Mouse (Mus musculus) heart, adult 2 months (tissue): ENCODE data around the gene Lrrc3. TPM values are rescaled to one million over a fixed set of nuclear protein-coding genes. Genes with fewer than 3 reads are reported as not detected.
A peak's percentile ranks its signal among the peaks of the same experiment; 100 is the strongest.

Experiments
- DNase-seq, 2 experiments: peaks; one replicate each; pipeline ENCODE4 v3.0.0; 2021
- H3K27ac ChIP-seq: fragments of 200-600 bp; 2 replicates; pipeline ENCODE4 v1.8.1; 2022
- H3K27me3 ChIP-seq: fragments of 200-500 bp; 2 replicates; pipeline ENCODE4 v1.6.1; 2012; ENCODE audit warnings: mild to moderate bottlenecking, low read length, inconsistent platforms, mixed read lengths; ENCODE audit not compliant: control insufficient read depth, insufficient read depth
- H3K36me3 ChIP-seq: fragments of 200-500 bp; 2 replicates; pipeline ENCODE4 v1.6.1; 2012; ENCODE audit warnings: low read length, inconsistent platforms; ENCODE audit not compliant: control insufficient read depth, insufficient read depth
- H3K4me1 ChIP-seq: fragments of 200-500 bp; 2 replicates; pipeline ENCODE4 v1.6.1; 2011; ENCODE audit warnings: low read length; ENCODE audit not compliant: control insufficient read depth, insufficient read depth
- H3K4me3 ChIP-seq: fragments of 200-600 bp; 2 replicates; pipeline ENCODE4 v1.8.1; 2022
- H3K79me2 ChIP-seq: fragments of 200-500 bp; replicated peaks from 2 replicates; pipeline ENCODE4 v1.6.1; 2012; ENCODE audit warnings: mild to moderate bottlenecking, inconsistent platforms, low read length, moderate library complexity, mixed read lengths; ENCODE audit not compliant: control insufficient read depth, insufficient read depth
- H3K9ac ChIP-seq: fragments of 200-500 bp; 2 replicates; pipeline ENCODE4 v1.6.1; 2012; ENCODE audit warnings: low read depth, mild to moderate bottlenecking, control low read depth, inconsistent platforms, low read length, mixed read lengths
- CTCF ChIP-seq: fragments of 200-600 bp; IDR thresholded peaks from 2 replicates; pipeline ENCODE4 v1.8.1; 2022; ENCODE audit warnings: antibody characterized with exemption, mild to moderate bottlenecking, moderate library complexity
- EP300 ChIP-seq: fragments of 200-500 bp; IDR thresholded peaks from 2 replicates; pipeline ENCODE4 v1.6.1; 2011; ENCODE audit warnings: low read depth, low read length, control low read depth; ENCODE audit not compliant: insufficient read depth
- POLR2A ChIP-seq: fragments of 200-500 bp; IDR thresholded peaks from 2 replicates; pipeline ENCODE4 v1.6.1; 2011; ENCODE audit warnings: mild to moderate bottlenecking, low read depth, low read length, control low read depth; ENCODE audit not compliant: insufficient read depth
- WGBS: fragments of 180-500 bp; shearing (Covaris S2); methylation state at CpG from one replicate; pipeline ENCODE4 v1.1.7; 2018; 5-methylcytosine and 5-hydroxymethylcytosine counted together
- intact Hi-C: fragments of 180-260 bp; cut with DNase I; formaldehyde crosslinking; loops from one replicate; pipeline ENCODE4 v1.15.1; 2025
- polyA plus RNA-seq: library from polyadenylated mRNA; depleted of rRNA; stranded (reverse); fragments of >200 nt; gene quantifications from 2 replicates; pipeline ENCODE4 v1.2.3, GENCODE M21; 2012; rRNA removed
- total RNA-seq, 2 experiments: library from RNA; stranded (reverse); gene quantifications; 2 replicates each; pipeline ENCODE4 v1.2.3; 2021

Gene Lrrc3
- total and polyA plus RNA-seq, 3 experiments, result 0.57 to 0.86 (median 0.62) TPM

DNA sequence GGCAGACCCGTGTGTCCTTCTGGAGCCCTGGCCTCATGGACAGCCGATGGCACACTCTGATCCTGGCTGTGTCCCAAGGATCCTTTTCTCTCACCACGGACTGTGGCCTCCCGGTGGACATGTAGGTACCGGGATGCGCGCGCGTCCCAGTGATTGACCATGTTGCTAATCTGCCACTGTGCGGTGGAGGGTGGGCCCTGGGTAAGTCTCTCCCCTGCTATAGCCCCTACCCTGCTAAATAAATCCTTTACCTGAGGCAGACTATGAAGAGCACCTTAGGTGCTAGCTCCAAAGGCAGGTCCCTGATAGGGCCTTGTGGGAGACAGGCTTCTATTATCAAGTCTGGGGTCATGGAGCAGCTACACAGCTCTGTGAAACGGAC is 37.6 kb downstream of the Lrrc3 start:
- Histone ChIP-seq H3K9ac (no peak overlapping the region), H3K4me1 (no peaks in the 10 kb centered on the region), H3K79me2 (no peaks in the 10 kb centered on the region), H3K27me3 (no peaks in the 10 kb centered on the region), H3K27ac (no peak overlapping the region), H3K36me3 (no peaks in the 10 kb centered on the region), H3K4me3 (no peak overlapping the region)
- no peak for DNase-seq
- TF ChIP-seq POLR2A (no peak), CTCF (no peak)
- intact Hi-C loops, result no loop called here
- WGBS, result 32% methylated on average over 11 of the region's 11 CpGs

- H3K4me1 ChIP-seq, result no peaks in the 10 kb centered on the region
- peak in 1 of 2 experiments; percentile 10 for DNase-seq
- TF ChIP-seq EP300, result no peak
- no peak for TF ChIP-seq POLR2A
- no peak for TF ChIP-seq CTCF
- no peaks in the 10 kb centered on the region for H3K36me3 ChIP-seq
- H3K27ac ChIP-seq, result no peak overlapping the region
- H3K27me3 ChIP-seq, result no peaks in the 10 kb centered on the region
- no peak overlapping the region for H3K4me3 ChIP-seq
- no peak overlapping the region for H3K9ac ChIP-seq
- no peaks in the 10 kb centered on the region for H3K79me2 ChIP-seq
- intact Hi-C loops, result no loop called here
- WGBS, result 33% methylated on average over 14 of the region's 14 CpGs
Observed at GRCm38 (mm10) chr10:77864067-77864761, 38.1 kb downstream of the Lrrc3 start.

GRCm38 (mm10) chr10:77861675-77862074 is 40.7 kb downstream of the Lrrc3 start, which contains the start of gene Gm3285:
Gene Gm3285 (plus strand): TSS chr10:77861975.
- H3K36me3 ChIP-seq, result no peaks in the 10 kb centered on the region
- H3K4me1 ChIP-seq, result no peaks in the 10 kb centered on the region
- H3K4me3 ChIP-seq, result no peak within 1 kb of the TSS
- H3K27me3 ChIP-seq, result no peaks in the 10 kb centered on the region
- DNase-seq, result no peak
- H3K27ac ChIP-seq, result no peak within 1 kb of the TSS
- intact Hi-C loops, result no loop called here
- H3K9ac ChIP-seq, result no peak within 1 kb of the TSS
- no peak for TF ChIP-seq CTCF
- no peak for TF ChIP-seq POLR2A
- no peak for TF ChIP-seq EP300
- 55% methylated on average over 7 of the region's 7 CpGs for WGBS
- no peaks in the 10 kb centered on the region for H3K79me2 ChIP-seq

GRCm38 (mm10) chr10:77852559-77852958 is 49.8 kb downstream of the Lrrc3 start, which contains the start of gene Gm10318:
Gene Gm10318 (plus strand): TSS chr10:77852859.
- no peak for DNase-seq
- Histone ChIP-seq H3K27ac (no peak within 1 kb of the TSS), H3K4me1 (no peaks in the 10 kb centered on the region), H3K27me3 (no peaks in the 10 kb centered on the region; the same call in 1 of the 2 replicates), H3K36me3 (no peaks in the 10 kb centered on the region), H3K4me3 (no peak within 1 kb of the TSS), H3K79me2 (no peaks in the 10 kb centered on the region), H3K9ac (no peak within 1 kb of the TSS)
- intact Hi-C loops, result no loop called here
- WGBS, result 59% methylated on average over 9 of the region's 9 CpGs
- TF ChIP-seq POLR2A (no peak), EP300 (no peak), CTCF (no peak)

Other genes starting within 250 kb of the Lrrc3 start
- not detected for gene Tspear, start 216.0 kb downstream of the Lrrc3 start, total RNA-seq
- not detected in 2 replicates for gene Tspear, start 216.0 kb downstream of the Lrrc3 start, polyA plus RNA-seq
- not detected for gene Gm19402, start 211.8 kb downstream of the Lrrc3 start, total RNA-seq
- not detected in 2 replicates for gene Gm19402, start 211.8 kb downstream of the Lrrc3 start, polyA plus RNA-seq
- gene Gm9508, start 205.3 kb downstream of the Lrrc3 start, total RNA-seq, result not detected
- not detected in 2 replicates for gene Gm9508, start 205.3 kb downstream of the Lrrc3 start, polyA plus RNA-seq
- not detected for gene Gm10272, start 195.9 kb downstream of the Lrrc3 start, total RNA-seq
- gene Gm10272, start 195.9 kb downstream of the Lrrc3 start, polyA plus RNA-seq, result not detected in 2 replicates
- not detected for gene Gm10024, start 191.1 kb downstream of the Lrrc3 start, total RNA-seq
- not detected in 2 replicates for gene Gm10024, start 191.1 kb downstream of the Lrrc3 start, polyA plus RNA-seq
- gene Gm10142, start 186.7 kb downstream of the Lrrc3 start, total RNA-seq, result not detected
- gene Gm10142, start 186.7 kb downstream of the Lrrc3 start, polyA plus RNA-seq, result not detected in 2 replicates
- gene Krtap12-1, start 181.9 kb downstream of the Lrrc3 start, total RNA-seq, result not detected
- not detected in 2 replicates for gene Krtap12-1, start 181.9 kb downstream of the Lrrc3 start, polyA plus RNA-seq
- gene Gm10100, start 176.1 kb downstream of the Lrrc3 start, total RNA-seq, result not detected
- gene Gm10100, start 176.1 kb downstream of the Lrrc3 start, polyA plus RNA-seq, result not detected in 2 replicates
- not detected for gene Gm18596, start 159.9 kb downstream of the Lrrc3 start, total RNA-seq
- gene Gm18596, start 159.9 kb downstream of the Lrrc3 start, polyA plus RNA-seq, result not detected in 2 replicates
- not detected for gene Gm9736, start 151.2 kb downstream of the Lrrc3 start, total RNA-seq
- gene Gm9736, start 151.2 kb downstream of the Lrrc3 start, polyA plus RNA-seq, result not detected in 2 replicates
- gene Gm3233, start 142.9 kb downstream of the Lrrc3 start, total RNA-seq, result not detected
- gene Gm3233, start 142.9 kb downstream of the Lrrc3 start, polyA plus RNA-seq, result not detected in 2 replicates
- not detected for gene Gm3238, start 131.2 kb downstream of the Lrrc3 start, total RNA-seq
- not detected in 2 replicates for gene Gm3238, start 131.2 kb downstream of the Lrrc3 start, polyA plus RNA-seq
- not detected for gene Gm7138, start 125.6 kb downstream of the Lrrc3 start, total RNA-seq
- gene Gm7138, start 125.6 kb downstream of the Lrrc3 start, polyA plus RNA-seq, result not detected in 2 replicates
- gene Gm3250, start 120.0 kb downstream of the Lrrc3 start, total RNA-seq, result not detected
- gene Gm3250, start 120.0 kb downstream of the Lrrc3 start, polyA plus RNA-seq, result not detected in 2 replicates
- not detected for gene Gm7137, start 114.3 kb downstream of the Lrrc3 start, total RNA-seq
- gene Gm7137, start 114.3 kb downstream of the Lrrc3 start, polyA plus RNA-seq, result not detected in 2 replicates
- not detected for gene Gm9639, start 107.5 kb downstream of the Lrrc3 start, total RNA-seq
- not detected in 2 replicates for gene Gm9639, start 107.5 kb downstream of the Lrrc3 start, polyA plus RNA-seq
- gene Gm19668, start 103.4 kb downstream of the Lrrc3 start, total RNA-seq, result not detected
- not detected in 2 replicates for gene Gm19668, start 103.4 kb downstream of the Lrrc3 start, polyA plus RNA-seq
- not detected for gene Gm9507, start 90.7 kb downstream of the Lrrc3 start, total RNA-seq
- gene Gm9507, start 90.7 kb downstream of the Lrrc3 start, polyA plus RNA-seq, result not detected in 2 replicates
- gene Gm2696, start 87.9 kb downstream of the Lrrc3 start, total RNA-seq, result not detected
- gene Gm2696, start 87.9 kb downstream of the Lrrc3 start, polyA plus RNA-seq, result not detected in 2 replicates
- not detected for gene Krtap10-4, start 75.4 kb downstream of the Lrrc3 start, total RNA-seq
- not detected in 2 replicates for gene Krtap10-4, start 75.4 kb downstream of the Lrrc3 start, polyA plus RNA-seq
- gene Krtap10-10, start 66.6 kb downstream of the Lrrc3 start, total RNA-seq, result not detected
- gene Krtap10-10, start 66.6 kb downstream of the Lrrc3 start, polyA plus RNA-seq, result not detected in 2 replicates
- gene Gm36176, start 55.7 kb downstream of the Lrrc3 start, total RNA-seq, result not detected
- gene Gm36176, start 55.7 kb downstream of the Lrrc3 start, polyA plus RNA-seq, result not detected in 2 replicates
- gene Gm10318, start 49.7 kb downstream of the Lrrc3 start, total RNA-seq, result not detected
- gene Gm10318, start 49.7 kb downstream of the Lrrc3 start, polyA plus RNA-seq, result not detected in 2 replicates
- not detected for gene Gm3285, start 40.6 kb downstream of the Lrrc3 start, total RNA-seq
- gene Gm3285, start 40.6 kb downstream of the Lrrc3 start, polyA plus RNA-seq, result not detected in 2 replicates
- gene Trpm2, start 68.0 kb upstream of the Lrrc3 start, total RNA-seq, result under 1 TPM; 0.75 to 0.78 TPM
- gene Trpm2, start 68.0 kb upstream of the Lrrc3 start, polyA plus RNA-seq, result 0.53 and 0.55 TPM in 2 replicates
- gene 1810043G02Rik, start 76.0 kb upstream of the Lrrc3 start, total RNA-seq, result 10 to 100 TPM in 1 of 2 experiments, 1 to 10 TPM in 1; 8.9 to 10.7 TPM
- gene 1810043G02Rik, start 76.0 kb upstream of the Lrrc3 start, polyA plus RNA-seq, result 21.7 and 24.9 TPM in 2 replicates
- 100 to 1,000 TPM; 109 to 115 TPM for gene Pfkl, start 107.5 kb upstream of the Lrrc3 start, total RNA-seq
- gene Pfkl, start 107.5 kb upstream of the Lrrc3 start, polyA plus RNA-seq, result 101 and 156 TPM in 2 replicates
- gene Dnmt3l, start 139.4 kb upstream of the Lrrc3 start, total RNA-seq, result under 1 TPM in 1 of 2 experiments, not detected in 1; 0.21 TPM
- gene Dnmt3l, start 139.4 kb upstream of the Lrrc3 start, polyA plus RNA-seq, result 0.10 and 0.79 TPM in 2 replicates
- gene Aire, start 141.1 kb upstream of the Lrrc3 start, total RNA-seq, result not detected
- gene Aire, start 141.1 kb upstream of the Lrrc3 start, polyA plus RNA-seq, result 0.10 TPM in 1 of 2 replicates, not detected in the other
- 1 to 10 TPM; 5.8 to 7.6 TPM for gene Icosl, start 166.8 kb upstream of the Lrrc3 start, total RNA-seq
- 8.4 and 9.2 TPM in 2 replicates for gene Icosl, start 166.8 kb upstream of the Lrrc3 start, polyA plus RNA-seq